Mouse (Mus musculus) thymus, adult 2 months (tissue): Measurements from ENCODE around the gene Mpp5. TPM values are rescaled to one million over a fixed set of nuclear protein-coding genes. Genes with fewer than 3 reads are reported as not detected.

Experiments used
- DNase-seq: peaks from one replicate; pipeline ENCODE4 v3.0.0; 2021
- H3K27ac ChIP-seq: fragments of 200-500 bp; 2 replicates; pipeline ENCODE4 v1.5.1; 2012; ENCODE audit warnings: low read length, control low read depth; ENCODE audit not compliant: control insufficient read depth, insufficient read depth
- H3K27me3 ChIP-seq: fragments of 200-500 bp; 2 replicates; pipeline ENCODE4 v1.6.1; 2012; ENCODE audit warnings: mild to moderate bottlenecking, low read length, moderate library complexity, mixed read lengths; ENCODE audit not compliant: control insufficient read depth, insufficient read depth
- H3K36me3 ChIP-seq: fragments of 200-500 bp; 2 replicates; pipeline ENCODE4 v1.6.1; 2012; ENCODE audit warnings: mild to moderate bottlenecking, low read length, moderate library complexity; ENCODE audit not compliant: control insufficient read depth, insufficient read depth
- H3K4me1 ChIP-seq: fragments of 200-500 bp; replicated peaks from 2 replicates; pipeline ENCODE4 v1.6.1; 2012; ENCODE audit warnings: low read length; ENCODE audit not compliant: control insufficient read depth, insufficient read depth
- H3K4me3 ChIP-seq: fragments of 200-500 bp; 2 replicates; pipeline ENCODE4 v1.5.1; 2012; ENCODE audit warnings: mild to moderate bottlenecking, low read length, control low read depth, moderate library complexity; ENCODE audit not compliant: control insufficient read depth, insufficient read depth
- CTCF ChIP-seq: fragments of 200-500 bp; IDR thresholded peaks from 2 replicates; pipeline ENCODE4 v1.5.1; 2012; ENCODE audit warnings: mild to moderate bottlenecking, control low read depth, low read length, moderate library complexity, borderline replicate concordance; ENCODE audit not compliant: control insufficient read depth, poor library complexity, insufficient read depth; ENCODE audit errors: extremely low read depth
- POLR2A ChIP-seq: fragments of 200-500 bp; IDR thresholded peaks from 2 replicates; pipeline ENCODE4 v1.6.1; 2012; ENCODE audit warnings: mild to moderate bottlenecking, low read length, control low read depth, moderate library complexity; ENCODE audit not compliant: control insufficient read depth, poor library complexity, insufficient read depth; ENCODE audit errors: extremely low read depth
- WGBS: fragments of 180-500 bp; shearing (Covaris S2); methylation state at CpG from one replicate; pipeline ENCODE4 v1.1.7; 2018; 5-methylcytosine and 5-hydroxymethylcytosine counted together
- polyA plus RNA-seq: library from polyadenylated mRNA; depleted of rRNA; stranded (reverse); fragments of >200 nt; gene quantifications from 2 replicates; pipeline ENCODE4 v1.2.3, GENCODE M21; 2012

The Mpp5 gene
- polyA plus RNA-seq, 1 experiment: 1.8 TPM

GRCm38 (mm10) chr12:78747406-78747805 is 1.3 kb upstream of the Mpp5 start:
- no peak for DNase-seq
- no peak overlapping the region for H3K4me3 ChIP-seq
- WGBS: 81% methylated on average over 1 of the region's 1 CpGs
- H3K27me3 ChIP-seq: no peaks in the 10 kb centered on the region
- no peak overlapping the region for H3K27ac ChIP-seq
- no peaks in the 10 kb centered on the region for H3K36me3 ChIP-seq
- TF ChIP-seq POLR2A (no peak), CTCF (no peak)
- H3K4me1 ChIP-seq: peaks cover 3% of the 10 kb centered on the region

GRCm38 (mm10) chr12:78748113-78748512 is 594 bp upstream of the Mpp5 start:
- DNase-seq: no peak
- no peak overlapping the region for H3K27ac ChIP-seq

GRCm38 (mm10) chr12:78749378-78749801 is 683 bp downstream of the Mpp5 start:
- Histone ChIP-seq H3K36me3 (no peaks in the 10 kb centered on the region), H3K4me1 (peaks cover 3% of the 10 kb centered on the region), H3K4me3 (peak overlapping the region; percentile 77), H3K27me3 (no peaks in the 10 kb centered on the region), H3K27ac (no peak overlapping the region)
- DNase-seq: peak; percentile 51
- TF ChIP-seq CTCF (no peak), POLR2A (no peak)
- WGBS: 1% methylated on average over 25 of the region's 25 CpGs

More at GRCm38 (mm10) chr12:78748113-78748512, 594 bp upstream of the Mpp5 start:
- Histone ChIP-seq H3K4me1 (peaks cover 3% of the 10 kb centered on the region), H3K4me3 (peak overlapping the region; percentile 65), H3K36me3 (no peaks in the 10 kb centered on the region), H3K27me3 (no peaks in the 10 kb centered on the region)
- TF ChIP-seq POLR2A: no peak; the same call in 1 of the 2 replicates
- TF ChIP-seq CTCF: no peak
- WGBS: under 1% methylated on average over 10 of the region's 10 CpGs

GRCm38 (mm10) chr12:78761979-78762378 is 13.3 kb downstream of the Mpp5 start:
- no peak for DNase-seq
- H3K27ac ChIP-seq: no peak overlapping the region
- no peak for TF ChIP-seq POLR2A
- no peak for TF ChIP-seq CTCF

GRCm38 (mm10) chr12:78769031-78769713 is 20.5 kb downstream of the Mpp5 start:
- no peak overlapping the region for H3K27ac ChIP-seq
- no peaks in the 10 kb centered on the region for H3K4me1 ChIP-seq
- TF ChIP-seq POLR2A: no peak
- no peak for TF ChIP-seq CTCF
- no peak overlapping the region for H3K4me3 ChIP-seq
- no peaks in the 10 kb centered on the region for H3K36me3 ChIP-seq
- DNase-seq: no peak
- WGBS: 90% methylated on average over 6 of the region's 6 CpGs
- no peaks in the 10 kb centered on the region for H3K27me3 ChIP-seq

More at GRCm38 (mm10) chr12:78761979-78762378, 13.3 kb downstream of the Mpp5 start:
- Histone ChIP-seq H3K27me3 (no peaks in the 10 kb centered on the region), H3K36me3 (no peaks in the 10 kb centered on the region), H3K4me3 (no peak overlapping the region), H3K4me1 (no peaks in the 10 kb centered on the region)

- Histone ChIP-seq H3K4me3 (no peak overlapping the region), H3K27me3 (no peaks in the 10 kb centered on the region), H3K4me1 (no peaks in the 10 kb centered on the region), H3K36me3 (no peaks in the 10 kb centered on the region), H3K27ac (no peak overlapping the region)
- no peak for DNase-seq
- TF ChIP-seq POLR2A: no peak
- no peak for TF ChIP-seq CTCF
- 45% methylated on average over 2 of the region's 2 CpGs for WGBS
These were observed 24.5 kb downstream of the Mpp5 start for GRCm38 (mm10) chr12:78773211-78773610.
